Mouse (Mus musculus): ENCODE measurements around the gene Slbp.

The Slbp gene

DNA sequence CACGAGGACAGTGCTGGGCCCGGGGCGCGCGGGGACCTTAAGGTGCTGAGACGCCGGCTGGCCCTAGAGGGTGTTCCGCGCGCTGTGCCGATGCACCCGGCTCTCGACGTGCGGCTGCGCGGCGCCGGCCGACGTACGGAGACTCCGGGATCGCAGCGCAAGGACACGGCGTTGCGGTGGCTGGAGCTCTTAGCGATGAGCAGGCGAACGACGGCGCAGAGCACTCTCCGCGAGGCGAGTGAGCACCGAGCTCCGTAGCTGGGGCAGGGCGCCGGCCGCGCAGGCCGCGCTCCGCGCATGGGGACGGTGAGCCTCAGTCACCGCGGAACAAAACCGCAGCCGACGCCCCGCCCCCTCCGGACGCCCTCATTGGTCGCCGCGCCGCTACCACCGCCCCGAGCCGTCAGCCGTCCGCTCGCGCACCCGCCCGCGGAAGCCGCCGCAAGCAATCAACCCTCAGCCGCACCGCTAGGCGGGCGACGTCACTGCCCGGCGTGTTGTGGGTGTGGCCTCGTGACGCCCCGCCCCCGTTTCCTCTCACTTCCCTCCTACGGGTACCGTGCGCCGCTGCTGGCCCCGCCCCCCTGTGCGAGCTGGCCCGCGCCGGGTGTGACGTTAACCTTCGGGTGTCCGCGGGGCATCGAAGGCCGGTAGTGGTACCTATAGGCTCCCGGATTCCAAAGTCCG lies 22.9 kb downstream of the Slbp start, which contains the start of the genes Fam53a and Gm9903:
TSS of gene Fam53a (minus strand) at position 335 of the 687 bp plus-strand sequence.
TSS of gene Gm9903 (plus strand) at position 625 of the 687 bp plus-strand sequence.
- DNase-seq (ENCODE audit: low spot score in 2 of 2) = peak; percentile 99 to 100

DNA sequence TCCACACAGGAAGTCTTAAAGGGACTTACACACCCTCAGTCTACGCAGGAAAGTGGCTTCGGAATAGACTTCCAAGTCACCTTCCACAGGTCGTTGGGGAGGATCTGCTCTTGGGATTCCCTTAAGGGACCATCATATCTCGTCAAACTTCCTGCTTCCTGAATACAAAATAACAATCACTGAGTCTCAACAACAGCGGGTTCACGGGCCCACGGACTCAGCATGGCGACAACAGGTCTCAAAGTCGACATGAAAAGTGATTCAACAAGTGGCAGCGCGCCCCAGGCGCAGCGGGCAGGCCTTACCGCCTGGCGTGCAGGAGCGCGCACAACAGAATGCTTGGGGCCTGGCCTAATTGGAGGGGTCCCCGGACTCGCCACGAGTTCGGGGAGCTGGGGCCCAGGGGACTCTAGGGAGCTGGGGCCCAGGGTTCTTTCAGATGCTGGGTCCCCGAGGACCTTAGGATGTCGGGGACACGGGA lies 23.5 kb downstream of the Slbp start:
- peak; percentile 38 to 78 for DNase-seq (ENCODE audit: low spot score in 2 of 2)

DNA sequence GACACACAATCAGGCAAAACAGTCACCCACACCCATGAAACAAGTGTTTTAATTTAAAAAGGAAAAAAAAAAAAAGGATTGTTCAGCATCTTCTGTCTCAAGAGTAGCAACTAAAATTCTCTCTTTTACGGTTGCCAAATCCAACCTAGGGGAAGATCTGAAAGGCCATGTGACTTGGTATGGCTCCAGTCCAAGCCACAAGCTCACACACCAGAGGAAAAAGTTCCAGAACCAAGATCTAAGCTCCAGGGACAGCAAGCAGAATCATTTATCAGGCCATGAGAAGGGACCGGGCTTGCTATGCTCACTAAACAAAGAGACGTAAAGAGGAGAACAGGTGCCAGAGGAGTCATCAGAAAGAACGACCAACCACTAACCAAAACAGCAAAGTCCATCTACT lies 24.4 kb downstream of the Slbp start:
- DNase-seq (ENCODE audit: low spot score in 2 of 2) = no peak

DNA sequence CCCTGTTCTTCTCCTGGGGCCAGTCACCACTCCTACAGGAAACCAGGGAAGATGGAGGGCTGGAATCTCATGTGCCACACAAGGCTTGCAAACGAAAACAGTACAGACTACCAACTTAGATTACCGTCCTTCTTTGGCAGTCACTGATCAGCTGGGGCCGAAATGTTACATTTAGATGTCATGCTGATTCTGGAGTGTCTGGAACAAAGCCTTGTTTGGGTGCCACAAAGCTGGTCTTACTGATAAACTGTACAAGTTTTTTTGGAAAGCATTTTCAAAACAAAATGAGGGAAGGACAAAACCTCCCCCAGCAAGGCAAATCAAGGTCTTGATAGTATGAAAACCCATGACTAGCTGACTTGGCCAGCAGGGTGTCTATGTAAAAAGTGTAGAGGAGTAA lies 28.6 kb downstream of the Slbp start:
- DNase-seq (ENCODE audit: low spot score in 2 of 2) = no peak

DNA sequence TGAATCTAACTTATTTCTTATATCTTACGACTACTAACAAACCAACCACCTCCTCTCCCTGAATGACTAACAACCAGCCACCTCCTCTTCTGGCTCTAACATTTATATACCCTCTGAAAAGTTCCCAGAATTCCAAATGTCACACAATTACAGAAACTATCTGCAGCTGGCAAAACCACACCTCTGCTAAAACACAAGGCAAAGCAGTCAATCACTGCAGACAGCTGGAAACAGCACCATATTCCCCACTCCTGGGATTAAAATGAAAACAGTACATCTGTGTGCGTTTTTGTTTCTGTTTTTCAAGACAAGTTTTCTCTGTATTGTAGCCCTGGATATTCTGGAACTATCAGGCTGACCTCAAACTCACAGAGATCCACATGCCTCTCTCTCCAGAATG lies 29.7 kb downstream of the Slbp start:
- no peak for DNase-seq (ENCODE audit: low spot score in 2 of 2)

DNA sequence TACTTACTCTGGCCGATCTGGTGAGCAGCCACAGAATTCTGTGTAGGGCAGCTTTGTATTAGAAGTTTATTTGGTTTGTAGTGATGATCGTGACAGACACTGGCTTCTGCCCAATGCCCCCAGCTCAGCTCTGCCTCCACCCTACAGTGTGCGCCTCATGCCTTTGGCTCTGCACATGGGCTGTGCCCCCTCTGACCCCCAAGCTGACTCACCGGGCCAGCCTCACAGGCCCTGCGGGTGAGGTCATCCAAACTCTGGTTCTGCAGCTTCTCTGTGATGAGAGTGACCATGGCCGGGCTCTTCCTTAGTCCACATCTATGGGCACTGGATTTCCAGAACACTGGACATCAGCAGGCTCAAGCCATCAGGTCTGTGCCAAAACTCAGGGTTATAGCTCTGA lies 38.0 kb downstream of the Slbp start:
- no peak for DNase-seq (ENCODE audit: low spot score in 2 of 2)

DNA sequence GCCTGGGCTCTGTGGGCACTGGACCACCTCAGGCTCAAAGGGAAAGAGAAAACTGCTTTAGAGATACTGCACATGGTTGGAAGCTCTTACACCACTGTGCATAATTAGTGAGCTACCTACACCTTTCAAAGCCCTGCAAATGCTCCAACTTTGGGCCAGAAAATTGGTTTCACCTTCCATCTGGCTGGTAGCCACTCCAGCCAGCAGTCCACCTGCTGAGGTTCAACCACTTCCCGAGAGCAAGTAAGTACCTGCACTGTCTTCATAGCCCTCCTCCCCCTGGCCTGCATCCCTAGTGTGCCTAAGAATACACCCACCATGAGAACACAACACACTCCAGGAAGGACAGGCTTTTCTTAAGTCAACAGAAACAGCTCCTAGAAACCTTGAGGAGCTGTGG lies 40.6 kb downstream of the Slbp start:
- DNase-seq (ENCODE audit: low spot score in 2 of 2) = no peak

DNA sequence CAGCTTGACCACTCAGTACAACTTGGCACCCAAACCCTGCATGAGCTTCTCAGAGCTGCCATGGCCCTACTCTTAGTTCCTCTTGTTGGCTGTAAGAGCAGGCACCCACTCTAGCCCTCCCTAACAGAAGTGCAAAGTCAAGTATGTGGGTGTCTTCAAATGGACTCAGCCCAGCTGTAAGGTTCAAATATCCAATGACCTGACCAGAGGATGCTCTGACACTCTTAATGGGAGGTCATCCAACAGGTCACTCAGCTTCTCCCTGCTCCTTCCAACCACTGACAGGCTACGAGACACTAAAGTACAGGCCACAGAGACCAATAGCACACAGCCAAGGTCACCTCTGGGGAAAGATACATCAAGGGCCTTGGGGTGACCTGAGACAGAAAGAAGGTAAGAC lies 43.1 kb downstream of the Slbp start:
- no peak for DNase-seq (ENCODE audit: low spot score in 2 of 2)

DNA sequence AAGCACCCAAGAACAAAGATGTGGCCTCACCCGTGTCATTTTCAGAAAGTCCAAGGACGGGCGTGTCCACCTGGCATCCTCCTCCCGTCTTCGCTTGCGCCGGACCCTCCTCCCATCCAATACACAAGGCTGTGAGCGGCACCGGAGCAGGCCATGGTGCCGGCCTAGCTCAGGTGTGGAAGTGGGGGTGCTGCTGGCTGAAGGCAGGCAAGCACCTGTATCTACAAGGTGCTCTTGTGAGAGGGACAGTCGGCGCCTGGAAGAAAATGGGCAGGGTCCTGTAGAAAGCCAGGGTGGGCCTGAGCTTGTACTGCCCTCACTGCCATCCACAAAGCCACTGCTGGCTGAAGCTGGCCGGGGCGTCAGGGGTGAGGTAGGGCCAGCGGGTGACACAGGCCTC lies 44.9 kb downstream of the Slbp start:
- DNase-seq (ENCODE audit: low spot score in 2 of 2) = no peak

DNA sequence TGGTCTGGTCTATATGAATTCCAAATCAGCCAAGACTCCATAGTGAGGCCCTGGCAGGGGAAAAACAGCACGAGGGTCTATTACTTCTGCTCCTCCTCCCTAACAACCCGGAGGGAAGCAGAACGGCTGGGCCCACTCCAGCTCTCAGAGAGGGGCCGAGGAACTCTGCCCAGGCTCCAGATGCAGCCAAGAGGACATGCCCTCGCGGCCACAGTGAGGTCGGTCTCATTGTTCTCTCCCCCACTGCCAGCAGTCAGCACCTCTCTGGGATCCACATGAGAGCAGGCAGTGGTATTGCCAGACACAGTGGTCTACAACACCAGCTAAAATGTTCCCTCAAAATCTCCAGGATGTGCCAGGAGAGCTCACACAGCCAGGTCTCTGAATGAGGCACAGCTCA lies 45.7 kb downstream of the Slbp start:
- no peak for DNase-seq (ENCODE audit: low spot score in 2 of 2)

DNA sequence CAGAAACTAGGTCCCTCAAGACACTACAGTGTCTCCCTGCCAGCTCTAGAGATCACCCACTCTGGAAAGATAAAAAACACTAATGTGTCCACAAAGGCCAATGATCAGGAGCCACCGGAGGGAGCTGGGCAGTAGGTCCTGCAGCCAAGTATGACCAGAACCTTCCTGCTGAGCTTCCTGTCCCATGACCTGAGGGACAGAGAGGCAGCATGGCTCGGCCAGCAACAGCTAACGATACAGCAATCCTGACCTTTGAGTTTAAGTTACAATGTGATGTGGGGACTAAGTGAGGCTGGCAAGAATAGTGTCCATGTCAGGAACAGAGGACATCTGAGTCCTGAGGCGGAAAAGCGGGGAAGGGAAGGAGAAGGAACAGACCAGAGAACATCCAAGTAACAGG lies 47.1 kb downstream of the Slbp start:
- no peak for DNase-seq (ENCODE audit: low spot score in 2 of 2)

DNA sequence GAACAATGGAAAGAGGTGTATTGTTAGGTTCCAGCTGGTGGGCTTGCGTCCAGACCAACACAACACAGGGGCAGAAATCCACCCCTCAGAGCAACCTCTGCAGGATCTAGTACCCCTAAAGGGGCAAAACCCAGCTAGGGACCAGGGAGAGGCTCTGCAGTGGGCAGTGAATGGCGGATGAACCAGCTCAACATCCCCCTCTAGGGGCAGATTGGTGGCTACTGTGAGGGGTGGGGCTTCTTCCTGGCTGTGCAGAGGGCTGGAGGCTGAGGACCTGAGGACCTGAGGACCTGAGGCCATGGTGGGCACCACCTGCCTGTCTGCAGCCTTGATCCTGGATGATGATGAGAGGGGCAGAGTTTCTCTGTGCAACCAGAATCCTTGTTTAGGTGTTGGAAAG lies 58.8 kb downstream of the Slbp start:
- no peak for DNase-seq (ENCODE audit: low spot score in 2 of 2)

DNA sequence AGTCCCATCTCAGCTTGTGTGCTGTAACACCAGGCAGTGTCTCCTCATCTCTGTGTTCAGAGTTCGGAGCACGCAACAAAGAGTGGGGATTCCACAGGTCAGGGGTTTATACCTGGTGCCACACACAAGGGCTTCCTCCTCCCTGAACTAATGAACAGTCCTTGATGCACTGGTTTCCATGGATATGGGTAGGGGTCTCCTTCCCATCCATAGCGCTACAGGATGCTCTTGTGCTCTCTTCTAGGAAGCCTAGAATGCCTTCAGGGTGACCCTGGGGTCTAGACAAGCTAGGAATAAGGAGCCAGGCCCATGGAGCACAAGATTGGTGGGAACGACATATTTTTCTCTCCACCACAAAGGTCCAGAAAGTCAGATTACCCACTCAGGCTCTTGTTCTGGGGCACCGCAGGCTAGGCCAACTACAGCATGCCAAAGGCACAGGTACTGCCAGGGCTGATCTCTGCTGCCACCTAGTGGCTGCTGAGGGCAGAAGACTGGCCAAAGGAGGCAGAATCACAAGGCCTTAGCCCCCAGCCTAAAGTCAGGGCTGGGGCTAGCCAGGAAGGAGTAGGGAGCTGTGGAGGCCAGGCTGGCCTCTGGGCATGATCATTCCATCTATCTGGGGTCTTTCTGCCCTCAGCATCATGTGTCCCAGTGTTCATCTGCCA lies 63.0 kb downstream of the Slbp start:
- peak; percentile 23 to 51 for DNase-seq (ENCODE audit: low spot score in 2 of 2)

DNA sequence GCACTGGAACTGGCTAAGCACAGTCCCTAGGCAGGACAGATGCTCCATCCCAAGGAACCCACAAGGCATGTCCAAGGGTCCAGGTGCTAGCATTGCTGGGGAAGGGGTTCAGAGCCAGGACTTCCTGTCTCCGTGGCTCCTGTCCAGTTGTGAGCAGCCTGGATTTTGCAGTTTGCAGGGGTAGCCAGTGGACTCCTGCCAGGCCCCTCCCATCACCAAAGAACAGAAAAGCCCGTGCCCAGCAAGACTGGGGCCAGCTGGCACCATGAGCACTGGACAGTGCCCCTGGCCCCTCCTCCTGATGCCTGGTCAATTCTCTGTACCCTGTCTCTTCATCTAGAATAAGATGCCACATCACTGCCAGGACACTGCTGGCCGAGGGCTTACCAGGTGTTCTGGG lies 64.3 kb downstream of the Slbp start:
- no peak for DNase-seq (ENCODE audit: low spot score in 2 of 2)

DNA sequence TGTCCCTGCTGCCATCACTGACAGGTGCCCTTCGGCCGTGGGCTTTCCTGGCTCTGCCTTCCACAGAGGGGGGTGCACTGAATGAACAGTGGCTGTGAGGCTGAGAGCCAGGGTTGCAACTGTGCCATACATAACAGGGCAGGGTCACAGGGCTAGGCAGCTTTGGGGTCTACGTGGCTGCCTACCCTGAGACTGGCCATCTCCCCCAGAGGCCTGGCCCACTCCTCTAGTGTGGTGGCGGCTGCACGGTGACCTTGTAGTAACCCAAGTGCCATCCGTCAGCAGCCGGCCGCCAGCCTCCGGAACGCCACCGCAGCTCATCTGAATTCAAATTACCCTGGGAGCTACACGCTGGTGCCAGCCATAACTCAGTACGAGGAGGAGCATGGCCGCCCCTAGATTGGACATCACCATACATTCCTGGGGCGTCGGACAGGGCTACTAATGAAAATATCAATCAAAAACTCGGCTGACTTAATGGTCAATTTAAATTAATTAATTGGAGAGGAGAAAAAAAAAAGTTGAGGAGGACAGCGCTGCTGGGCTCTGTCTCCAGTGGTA lies 64.8 kb downstream of the Slbp start:
- no peak for DNase-seq (ENCODE audit: low spot score in 2 of 2)
